Mouse (Mus musculus) embryonic facial prominence, embryonic 11.5 days (tissue): Measurements from ENCODE around the gene Tenm1. TPM values are rescaled to one million over a fixed set of nuclear protein-coding genes. Genes with fewer than 3 reads are reported as not detected.

ENCODE experiments used
- ATAC-seq: fragments of 200-750 bp; cut with Nextera tagmentation; replicated peaks from 2 replicates; pipeline ENCODE4 v1.8.0; 2017; ENCODE audit warnings: low read depth; ENCODE audit not compliant: insufficient number of reproducible peaks, low FRiP score, low TSS enrichment
- DNase-seq: peaks from one replicate; pipeline ENCODE4 v3.0.0-alpha.2; 2015; ENCODE audit warnings: low spot score
- H3K27ac ChIP-seq: fragments of 300-500 bp; sonication (generic); replicated peaks from 2 replicates; pipeline ENCODE4 v1.5.1; 2014; ENCODE audit warnings: mild to moderate bottlenecking, low read depth, low read length, control low read depth
- H3K27me3 ChIP-seq: fragments of 300-500 bp; sonication (generic); 2 replicates; pipeline ENCODE4 v1.6.1; 2014; ENCODE audit warnings: mild to moderate bottlenecking, low read length, moderate library complexity, mixed read lengths; ENCODE audit not compliant: control insufficient read depth, insufficient read depth
- H3K36me3 ChIP-seq: fragments of 300-500 bp; sonication (generic); replicated peaks from 2 replicates; pipeline ENCODE4 v1.6.1; 2014; ENCODE audit warnings: low read depth, mild to moderate bottlenecking, low read length, moderate library complexity, mixed read lengths; ENCODE audit not compliant: control insufficient read depth, insufficient read depth
- H3K4me1 ChIP-seq: fragments of 300-500 bp; sonication (generic); 2 replicates; pipeline ENCODE4 v1.6.1; 2014; ENCODE audit warnings: low read length, mixed read lengths; ENCODE audit not compliant: control insufficient read depth, insufficient read depth
- H3K4me2 ChIP-seq: fragments of 300-500 bp; sonication (generic); 2 replicates; pipeline ENCODE4 v1.6.1; 2014; ENCODE audit warnings: low read depth, mild to moderate bottlenecking, control low read depth, low read length, moderate library complexity
- H3K4me3 ChIP-seq: fragments of 300-500 bp; sonication (generic); 2 replicates; pipeline ENCODE4 v1.5.1; 2014; ENCODE audit warnings: low read depth, low read length, control low read depth
- H3K9ac ChIP-seq: fragments of 300-500 bp; sonication (generic); replicated peaks from 2 replicates; pipeline ENCODE4 v1.6.1; 2014; ENCODE audit warnings: mild to moderate bottlenecking, control low read depth, low read length
- H3K9me3 ChIP-seq: fragments of 300-500 bp; sonication (generic); replicated peaks from 2 replicates; pipeline ENCODE4 v1.6.1; 2016; ENCODE audit warnings: mild to moderate bottlenecking, low read length, inconsistent platforms, mixed read lengths; ENCODE audit not compliant: control insufficient read depth
- WGBS: fragments of 180-500 bp; shearing (Covaris S2); extraction: QIAGEN DNeasy Blood & Tissue Kit; methylation state at CpG from one replicate; pipeline ENCODE4 v1.1.7; 2014; 5-methylcytosine and 5-hydroxymethylcytosine counted together
- polyA plus RNA-seq: library from polyadenylated mRNA; unstranded; fragments of >200 nt; fragmentation: Nextera tagmentation; extraction: Ambion mirVana; gene quantifications from 2 replicates; pipeline ENCODE4 v1.2.1, GENCODE M21; 2014

Tenm1 gene
- polyA plus RNA-seq, 1 experiment from 2014 or later: 0.74 TPM

- Histone ChIP-seq H3K27ac (no peak overlapping the region), H3K9ac (no peak overlapping the region), H3K4me2 (no peak overlapping the region), H3K9me3 (no peaks in the 10 kb centered on the region), H3K27me3 (no peaks in the 10 kb centered on the region), H3K36me3 (no peaks in the 10 kb centered on the region), H3K4me3 (no peak overlapping the region), H3K4me1 (no peaks in the 10 kb centered on the region)
- DNase-seq (no peak), ATAC-seq (no peak)
- WGBS: 60% methylated on average over 1 of the region's 1 CpGs
These were observed 883.9 kb downstream of the Tenm1 start for GRCm38 (mm10) chrX:42545076-42545475.

DNA sequence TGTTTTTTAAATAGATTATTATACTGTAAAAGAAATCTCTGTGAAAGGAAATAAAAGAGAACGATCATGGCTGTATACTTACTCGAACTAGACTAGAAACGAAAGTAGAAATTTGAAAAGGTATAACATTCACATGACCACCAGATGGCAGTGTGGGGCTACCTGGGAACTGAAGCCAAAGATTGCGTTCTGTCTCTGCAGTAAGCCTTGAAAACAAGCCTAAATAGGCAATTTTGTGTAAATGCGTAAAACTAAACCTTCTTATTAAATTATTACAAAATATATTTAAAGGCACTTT is 888.2 kb downstream of the Tenm1 start:
- ATAC-seq (no peak), DNase-seq (peak; percentile 77)
- H3K36me3 ChIP-seq: no peaks in the 10 kb centered on the region
- H3K27me3 ChIP-seq: no peaks in the 10 kb centered on the region
- no peak overlapping the region for H3K4me2 ChIP-seq
- H3K9me3 ChIP-seq: no peaks in the 10 kb centered on the region
- WGBS: 32% methylated on average over 5 of the region's 5 CpGs
- H3K9ac ChIP-seq: no peak overlapping the region
- no peaks in the 10 kb centered on the region for H3K4me1 ChIP-seq
- no peak overlapping the region for H3K4me3 ChIP-seq
- no peak overlapping the region for H3K27ac ChIP-seq

DNA sequence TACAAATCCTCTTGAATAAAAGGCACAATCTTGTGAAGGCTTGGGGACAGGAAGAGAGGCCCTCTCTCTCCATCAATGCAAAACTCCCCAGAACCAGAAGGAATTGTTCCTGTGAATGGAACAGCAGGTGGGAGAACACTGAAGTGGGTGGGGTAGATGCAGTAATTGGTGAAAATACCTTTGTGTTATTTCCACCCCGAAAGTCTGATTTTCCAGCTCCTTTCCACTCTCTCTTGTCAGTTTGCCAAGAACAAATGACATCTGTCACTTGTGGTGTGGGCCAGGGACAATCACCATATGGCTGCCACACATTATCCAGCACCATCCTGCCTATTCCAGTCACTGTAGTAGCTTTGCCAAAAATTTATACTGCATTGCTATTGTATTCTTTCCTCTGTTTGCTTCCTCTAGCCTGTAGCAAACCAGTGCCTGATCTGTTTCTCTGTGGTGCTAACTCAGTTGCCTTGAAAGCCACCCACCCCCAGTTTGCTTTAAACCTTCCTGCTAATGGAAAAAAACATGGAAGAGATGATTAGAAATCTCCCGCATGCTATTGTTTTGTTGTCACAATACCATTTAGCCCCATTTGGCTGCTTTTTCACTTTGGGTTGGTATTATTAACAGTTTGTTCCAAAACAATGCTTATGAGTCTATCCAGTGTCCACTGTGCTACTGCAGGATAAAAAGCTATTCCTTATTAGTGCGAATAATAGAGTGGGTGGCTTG is 888.7 kb downstream of the Tenm1 start:
- Histone ChIP-seq H3K27ac (no peak overlapping the region), H3K4me1 (no peaks in the 10 kb centered on the region), H3K9ac (no peak overlapping the region), H3K36me3 (no peaks in the 10 kb centered on the region), H3K9me3 (no peaks in the 10 kb centered on the region), H3K4me2 (no peak overlapping the region), H3K27me3 (no peaks in the 10 kb centered on the region), H3K4me3 (no peak overlapping the region)
- WGBS: 31% methylated on average over 3 of the region's 3 CpGs
- ATAC-seq: no peak
- DNase-seq: no peak

- Histone ChIP-seq H3K4me3 (no peak overlapping the region), H3K4me2 (no peak overlapping the region), H3K27ac (no peak overlapping the region), H3K4me1 (no peaks in the 10 kb centered on the region), H3K9me3 (no peaks in the 10 kb centered on the region), H3K27me3 (no peaks in the 10 kb centered on the region), H3K9ac (no peak overlapping the region), H3K36me3 (no peaks in the 10 kb centered on the region)
- WGBS: 82% methylated on average over 4 of the region's 4 CpGs
- ATAC-seq: no peak
- no peak for DNase-seq
These were observed 898.2 kb downstream of the Tenm1 start for GRCm38 (mm10) chrX:42530703-42531102.

DNA sequence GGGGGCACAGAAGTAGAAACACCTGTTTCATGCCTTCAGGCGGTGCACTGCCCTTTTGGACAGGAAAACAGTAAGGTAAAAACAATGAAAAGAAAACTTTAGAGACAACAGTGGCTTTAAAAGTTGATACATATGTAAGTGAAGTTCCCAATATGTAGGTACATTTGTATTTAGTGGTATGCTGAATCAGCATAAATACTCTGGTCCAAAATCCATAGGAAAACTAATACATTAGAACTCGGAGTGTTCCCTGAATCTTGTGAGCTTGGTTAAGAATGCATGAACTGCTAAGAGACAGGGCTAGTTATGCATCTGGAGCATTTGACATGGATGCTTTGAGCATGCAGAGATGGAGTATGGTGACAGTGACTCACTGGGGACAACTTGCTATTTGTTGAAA is 906.1 kb downstream of the Tenm1 start:
- no peaks in the 10 kb centered on the region for H3K9me3 ChIP-seq
- H3K27me3 ChIP-seq: no peaks in the 10 kb centered on the region
- no peak overlapping the region for H3K27ac ChIP-seq
- no peaks in the 10 kb centered on the region for H3K4me1 ChIP-seq
- DNase-seq (no peak), ATAC-seq (no peak)
- H3K4me3 ChIP-seq: no peak overlapping the region
- no peak overlapping the region for H3K9ac ChIP-seq
- WGBS: 86% methylated on average over 2 of the region's 2 CpGs
- no peak overlapping the region for H3K4me2 ChIP-seq
- H3K36me3 ChIP-seq: no peaks in the 10 kb centered on the region

GRCm38 (mm10) chrX:42512567-42512966 is 916.4 kb downstream of the Tenm1 start:
- Histone ChIP-seq H3K27ac (no peak overlapping the region), H3K4me1 (no peaks in the 10 kb centered on the region), H3K4me3 (no peak overlapping the region), H3K36me3 (no peaks in the 10 kb centered on the region), H3K4me2 (no peak overlapping the region), H3K9me3 (no peaks in the 10 kb centered on the region), H3K27me3 (no peaks in the 10 kb centered on the region), H3K9ac (no peak overlapping the region)
- ATAC-seq (no peak), DNase-seq (peak; percentile 4)

DNA sequence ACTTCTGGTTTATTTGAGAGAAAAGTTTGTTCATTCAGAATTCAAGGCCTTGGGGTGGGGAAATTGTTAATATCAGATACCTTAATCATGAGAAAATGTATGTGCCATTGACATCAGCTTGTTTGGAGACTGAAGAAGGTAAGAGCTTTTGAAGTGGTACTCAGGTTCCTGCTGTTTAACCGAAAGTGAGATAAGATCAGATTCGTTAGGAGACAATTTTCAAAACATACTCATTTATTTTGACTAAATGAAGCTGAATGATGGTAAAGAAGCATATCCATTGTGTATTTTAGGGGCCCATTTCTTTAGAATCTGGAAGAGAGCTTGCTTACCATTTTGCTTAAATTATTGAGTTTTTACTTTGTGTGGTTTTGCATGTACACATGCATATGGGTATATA is 917.8 kb downstream of the Tenm1 start:
- no peak for DNase-seq
- Histone ChIP-seq H3K27ac (no peak overlapping the region), H3K27me3 (no peaks in the 10 kb centered on the region), H3K36me3 (no peaks in the 10 kb centered on the region), H3K4me2 (no peak overlapping the region), H3K4me1 (no peaks in the 10 kb centered on the region), H3K4me3 (no peak overlapping the region), H3K9me3 (no peaks in the 10 kb centered on the region), H3K9ac (no peak overlapping the region)
- WGBS: 68% methylated on average over 2 of the region's 2 CpGs
- ATAC-seq: no peak

GRCm38 (mm10) chrX:42502291-42503043 is 926.5 kb downstream of the Tenm1 start, which contains the start of gene Sh2d1a:
Gene Sh2d1a (plus strand): TSS chrX:42502453.
- Histone ChIP-seq H3K9ac (no peak within 1 kb of the TSS), H3K4me2 (no peak within 1 kb of the TSS), H3K4me3 (no peak within 1 kb of the TSS), H3K9me3 (no peaks in the 10 kb centered on the region), H3K27ac (no peak within 1 kb of the TSS), H3K36me3 (no peaks in the 10 kb centered on the region), H3K4me1 (no peaks in the 10 kb centered on the region), H3K27me3 (no peaks in the 10 kb centered on the region)
- WGBS: 78% methylated on average over 13 of the region's 13 CpGs
- no peak for DNase-seq
- ATAC-seq: no peak
